Mouse (Mus musculus) lung, embryonic 14.5 days (tissue): ENCODE measurements around the gene Blm. TPM values are rescaled to one million over a fixed set of nuclear protein-coding genes. Genes with fewer than 3 reads are reported as not detected.

Source experiments
- ATAC-seq: fragments of 200-750 bp; cut with Nextera tagmentation; 2 replicates; pipeline ENCODE4 v1.8.0; 2017; ENCODE audit warnings: mild to moderate bottlenecking, moderate TSS enrichment, moderate library complexity; ENCODE audit not compliant: insufficient read depth
- DNase-seq: peaks from one replicate; pipeline ENCODE4 v3.0.0-alpha.2; 2015
- H3K27ac ChIP-seq: fragments of 300-500 bp; sonication (generic); 2 replicates; pipeline ENCODE4 v1.5.1; 2014; ENCODE audit warnings: low read depth, mild to moderate bottlenecking, moderate library complexity
- H3K27me3 ChIP-seq: fragments of 300-500 bp; sonication (generic); 2 replicates; pipeline ENCODE4 v1.6.1; 2014; ENCODE audit warnings: low read length, control low read depth; ENCODE audit not compliant: insufficient read depth
- H3K36me3 ChIP-seq: fragments of 300-500 bp; sonication (generic); 2 replicates; pipeline ENCODE4 v1.6.1; 2014; ENCODE audit warnings: control low read depth; ENCODE audit not compliant: insufficient read depth
- H3K4me1 ChIP-seq: fragments of 300-500 bp; sonication (generic); 2 replicates; pipeline ENCODE4 v1.6.1; 2014; ENCODE audit warnings: antibody characterized with exemption, control low read depth; ENCODE audit not compliant: insufficient read depth
- H3K4me2 ChIP-seq: fragments of 300-500 bp; sonication (generic); 2 replicates; pipeline ENCODE4 v1.6.1; 2014; ENCODE audit warnings: mild to moderate bottlenecking
- H3K4me3 ChIP-seq: fragments of 300-500 bp; sonication (generic); 2 replicates; pipeline ENCODE4 v1.5.1; 2014; ENCODE audit warnings: low read depth, low read length
- H3K9ac ChIP-seq: fragments of 300-500 bp; sonication (generic); 2 replicates; pipeline ENCODE4 v1.6.1; 2014
- H3K9me3 ChIP-seq: fragments of 300-500 bp; sonication (generic); 2 replicates; pipeline ENCODE4 v1.6.1; 2016; ENCODE audit warnings: low read depth, low read length, control low read depth
- CTCF ChIP-seq: IDR thresholded peaks from 2 replicates; pipeline ENCODE4 v1.5.1; 2016; ENCODE audit warnings: antibody characterized with exemption, low read depth
- WGBS: fragments of 180-500 bp; shearing (Covaris S2); extraction: QIAGEN DNeasy Blood & Tissue Kit; methylation state at CpG from one replicate; pipeline ENCODE4 v1.1.7; 2014; 5-methylcytosine and 5-hydroxymethylcytosine counted together
- polyA plus RNA-seq: library from polyadenylated mRNA; unstranded; fragments of >200 nt; fragmentation: Nextera tagmentation; extraction: Ambion mirVana; gene quantifications from 2 replicates; pipeline ENCODE4 v1.2.1, GENCODE M21; 2014

Blm gene
- polyA plus RNA-seq, 1 experiment from 2014 or later = 40.8 TPM

DNA sequence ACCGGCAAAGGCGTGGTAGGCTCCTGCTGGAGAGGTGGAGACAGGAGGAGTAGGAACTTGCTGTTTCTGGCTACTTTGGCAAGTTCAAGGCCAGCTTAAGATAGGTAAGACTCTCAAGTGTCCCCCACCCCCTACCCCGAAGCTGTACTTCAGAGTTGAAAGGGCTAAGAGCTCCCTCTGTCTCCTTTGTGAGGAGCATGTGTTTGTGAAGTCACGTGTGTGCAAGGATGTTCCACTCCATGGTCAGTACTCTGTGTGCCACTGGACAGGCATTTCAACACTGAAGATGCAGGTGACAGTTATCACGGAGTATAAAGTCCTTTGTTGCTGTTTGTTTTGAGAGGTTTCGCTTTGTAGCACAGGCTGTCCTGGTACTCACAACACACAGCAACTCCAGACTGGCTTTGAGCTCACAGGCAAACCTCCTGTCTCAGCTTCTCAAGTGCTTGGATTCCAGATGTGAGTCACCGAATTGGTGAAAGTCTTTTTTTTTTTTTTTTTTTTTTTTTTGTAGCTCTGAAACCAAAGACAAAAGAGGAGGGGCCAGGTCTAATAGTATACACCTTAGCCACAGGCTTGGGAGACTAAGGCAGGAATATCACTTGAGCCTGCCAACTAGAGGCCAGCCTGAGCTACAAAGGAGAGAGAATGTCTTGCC is 88.6 kb downstream of the Blm start:
- Histone ChIP-seq H3K4me3 (no peak overlapping the region), H3K36me3 (no peaks in the 10 kb centered on the region), H3K4me1 (peaks cover 33% of the 10 kb centered on the region), H3K9me3 (no peaks in the 10 kb centered on the region), H3K4me2 (no peak overlapping the region), H3K27me3 (no peaks in the 10 kb centered on the region), H3K27ac (peak overlapping the region; percentile 84), H3K9ac (no peak overlapping the region; the same call in 1 of the 2 replicates)
- ATAC-seq = peak; percentile 2; the same call in 1 of the 2 replicates
- TF ChIP-seq CTCF = no peak
- WGBS = 45% methylated on average over 7 of the region's 7 CpGs
- DNase-seq = no peak

DNA sequence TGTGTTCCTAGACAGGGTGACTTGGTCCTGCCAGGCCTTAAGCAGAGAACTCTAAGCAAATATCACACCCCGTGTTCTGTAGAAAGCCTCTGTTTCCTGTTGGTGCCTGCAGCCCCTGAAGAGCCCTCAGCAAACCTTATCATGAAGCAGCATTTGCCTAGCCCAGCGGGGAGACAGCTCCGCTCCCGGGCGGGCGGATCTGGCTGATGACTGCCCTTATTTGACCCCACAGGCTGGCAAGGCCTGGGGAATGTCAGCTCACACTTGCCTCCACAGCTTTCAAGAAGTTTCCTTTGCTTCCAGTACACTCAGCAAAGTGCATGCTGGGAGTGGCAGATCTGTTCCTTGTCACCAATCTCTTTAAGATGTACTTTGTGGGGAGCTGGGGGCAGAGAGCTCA is 89.4 kb downstream of the Blm start:
- no peak for TF ChIP-seq CTCF
- Histone ChIP-seq H3K9me3 (no peaks in the 10 kb centered on the region), H3K4me1 (peaks cover 33% of the 10 kb centered on the region), H3K4me2 (no peak overlapping the region), H3K27me3 (no peaks in the 10 kb centered on the region), H3K36me3 (no peaks in the 10 kb centered on the region), H3K9ac (no peak overlapping the region), H3K4me3 (no peak overlapping the region), H3K27ac (peak overlapping the region; percentile 84)
- ATAC-seq (peak; percentile 77), DNase-seq (peak; percentile 84)
- 8% methylated on average over 6 of the region's 6 CpGs for WGBS

DNA sequence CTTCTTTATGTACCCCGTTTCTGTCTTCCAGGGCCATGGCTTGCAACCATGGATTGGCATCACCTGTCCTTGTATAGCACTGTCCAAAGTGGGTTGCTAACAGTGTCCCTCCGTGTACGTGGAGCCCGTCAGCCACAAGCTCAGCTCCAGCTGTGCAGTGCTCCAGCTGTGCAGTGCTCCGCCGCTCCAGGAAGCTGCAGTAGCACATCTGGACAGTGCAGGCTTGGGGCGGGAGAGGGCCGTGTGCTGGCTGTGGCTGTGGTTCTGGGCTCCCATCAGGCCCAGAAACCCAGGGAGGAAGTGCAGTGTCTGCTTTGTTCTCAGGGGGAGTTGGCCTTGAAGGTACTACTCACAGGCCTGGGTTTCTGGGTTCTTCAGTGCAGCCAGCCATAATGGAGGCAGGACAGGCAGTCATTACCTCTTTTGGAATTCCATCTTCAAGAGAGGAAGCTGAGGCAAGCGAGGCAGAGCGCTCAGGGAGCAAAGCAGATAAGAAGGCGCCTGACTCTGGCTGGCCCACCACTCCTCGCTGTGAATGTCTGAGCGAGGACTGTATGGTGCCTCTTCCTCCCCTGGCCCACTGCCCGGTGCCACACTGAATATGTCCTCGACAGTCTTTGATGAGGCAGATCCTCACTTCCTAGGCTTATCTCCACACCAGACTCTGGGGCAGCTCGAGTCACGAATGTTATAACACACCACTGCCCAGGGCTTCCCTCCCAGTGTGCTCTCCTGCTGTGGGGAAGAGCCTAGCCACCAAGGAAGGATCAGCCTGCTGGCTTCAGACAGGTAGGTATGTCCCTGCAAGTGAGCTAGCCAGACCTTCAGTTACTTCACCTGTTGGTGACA is 90.3 kb downstream of the Blm start:
- H3K9me3 ChIP-seq = no peaks in the 10 kb centered on the region
- TF ChIP-seq CTCF = no peak
- H3K9ac ChIP-seq = peak overlapping the region; percentile 29; the same call in 1 of the 2 replicates
- peaks cover 33% of the 10 kb centered on the region for H3K4me1 ChIP-seq
- DNase-seq (peak; percentile 69), ATAC-seq (peak; percentile 60)
- H3K4me3 ChIP-seq = no peak overlapping the region
- H3K4me2 ChIP-seq = no peak overlapping the region
- no peaks in the 10 kb centered on the region for H3K27me3 ChIP-seq
- WGBS = 27% methylated on average over 17 of the region's 17 CpGs
- peak overlapping the region; percentile 84 for H3K27ac ChIP-seq
- H3K36me3 ChIP-seq = no peaks in the 10 kb centered on the region

DNA sequence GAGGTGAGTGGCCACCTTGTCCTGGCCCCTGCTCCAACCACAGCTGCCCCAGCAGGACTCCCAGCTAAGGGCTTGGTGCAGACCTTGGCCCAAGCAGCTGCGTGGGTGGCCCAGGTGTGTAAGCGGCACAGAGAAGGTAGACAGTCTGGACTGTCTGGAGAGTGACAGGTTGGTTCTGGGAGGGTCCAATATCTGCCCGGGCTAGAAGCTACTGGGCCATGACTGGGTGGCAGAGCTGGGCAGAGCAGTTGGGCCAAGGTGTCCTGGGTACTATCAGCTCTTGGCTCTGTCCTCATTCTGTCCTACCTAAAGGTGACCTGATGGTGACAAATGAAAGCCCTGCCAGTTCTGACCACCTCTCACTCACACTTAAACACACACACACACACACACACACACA is 91.8 kb downstream of the Blm start:
- ATAC-seq (no peak), DNase-seq (no peak)
- no peak overlapping the region for H3K9ac ChIP-seq
- H3K9me3 ChIP-seq = no peaks in the 10 kb centered on the region
- H3K27ac ChIP-seq = no peak overlapping the region
- H3K36me3 ChIP-seq = no peaks in the 10 kb centered on the region
- H3K4me3 ChIP-seq = no peak overlapping the region
- H3K4me2 ChIP-seq = no peak overlapping the region
- peaks cover 33% of the 10 kb centered on the region for H3K4me1 ChIP-seq
- no peaks in the 10 kb centered on the region for H3K27me3 ChIP-seq
- WGBS = 87% methylated on average over 3 of the region's 3 CpGs
- no peak for TF ChIP-seq CTCF

DNA sequence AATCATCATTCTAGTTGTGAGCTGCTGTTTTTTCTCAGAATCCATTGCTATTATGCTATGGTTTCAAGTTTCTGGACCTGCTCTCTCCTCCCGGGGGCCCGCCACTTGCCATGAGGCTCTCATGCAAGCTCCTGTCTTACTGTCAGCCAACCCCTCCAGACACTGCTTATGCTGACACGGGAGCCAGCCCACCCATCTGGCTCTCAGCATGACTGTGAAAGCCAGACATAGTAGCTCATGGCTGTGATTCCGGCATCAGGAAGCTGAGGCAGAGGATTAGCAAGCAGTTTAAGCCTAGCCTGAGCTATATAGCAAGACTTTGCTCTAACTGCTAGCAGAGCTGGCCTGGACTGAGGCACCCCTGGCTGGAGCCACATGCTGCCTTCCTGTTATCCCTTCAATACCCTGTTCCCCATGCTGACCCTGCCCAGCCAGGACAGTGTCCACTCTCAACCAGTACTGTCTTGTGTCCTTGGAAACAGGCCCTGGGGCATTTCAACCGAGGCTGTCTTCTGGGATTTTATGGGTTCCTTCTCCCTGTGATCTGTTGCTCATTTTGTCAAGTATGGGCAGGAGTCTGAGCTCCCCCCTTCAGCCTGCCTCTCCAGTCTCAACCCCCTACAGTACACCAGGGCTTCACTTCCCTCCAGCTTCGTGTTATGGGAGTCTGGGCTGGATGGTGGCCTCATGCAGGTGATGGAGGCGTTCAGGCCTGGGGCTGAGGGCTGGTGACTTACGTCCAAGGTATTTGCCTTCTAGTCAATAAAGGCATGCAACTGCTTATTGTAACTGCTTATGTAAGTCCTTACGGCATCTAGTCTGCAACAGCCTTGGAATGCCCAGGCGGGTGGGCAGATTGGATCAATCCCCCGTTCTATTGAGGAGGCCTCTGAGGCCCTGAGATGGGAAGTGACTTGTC is 92.7 kb downstream of the Blm start:
- no peak overlapping the region for H3K4me2 ChIP-seq
- no peak for TF ChIP-seq CTCF
- ATAC-seq (no peak), DNase-seq (no peak)
- H3K4me3 ChIP-seq = no peak overlapping the region
- no peaks in the 10 kb centered on the region for H3K36me3 ChIP-seq
- peaks cover 33% of the 10 kb centered on the region for H3K4me1 ChIP-seq
- H3K9me3 ChIP-seq = no peaks in the 10 kb centered on the region
- H3K27ac ChIP-seq = peak overlapping the region; percentile 30; the same call in 1 of the 2 replicates
- H3K9ac ChIP-seq = peak overlapping the region; percentile 5; the same call in 1 of the 2 replicates
- H3K27me3 ChIP-seq = no peaks in the 10 kb centered on the region
- WGBS = 57% methylated on average over 11 of the region's 11 CpGs

DNA sequence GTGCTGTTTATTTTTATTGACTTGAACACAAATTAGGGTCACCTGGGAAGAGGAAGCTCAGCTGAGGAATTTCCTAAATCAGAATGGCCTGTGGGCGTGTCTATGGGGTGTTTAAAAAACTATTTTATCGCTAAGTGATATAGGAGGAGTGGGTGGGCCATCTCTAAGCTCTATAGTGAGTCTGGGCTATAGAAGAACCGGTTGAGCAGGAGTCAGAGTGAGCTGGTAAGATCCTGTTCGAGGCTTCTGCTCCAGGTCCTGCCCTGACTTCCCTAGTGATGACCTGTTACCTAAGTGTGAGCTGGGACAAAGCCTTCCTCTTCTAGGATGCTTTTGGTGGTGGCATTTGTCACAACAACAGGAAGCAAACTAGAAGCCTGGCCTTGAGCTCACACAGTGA is 94.2 kb downstream of the Blm start:
- WGBS = 33% methylated on average over 4 of the region's 4 CpGs
- H3K9ac ChIP-seq = no peak overlapping the region
- no peak for TF ChIP-seq CTCF
- no peak overlapping the region for H3K4me3 ChIP-seq
- no peaks in the 10 kb centered on the region for H3K36me3 ChIP-seq
- H3K27ac ChIP-seq = no peak overlapping the region
- DNase-seq (peak; percentile 24), ATAC-seq (no peak)
- no peaks in the 10 kb centered on the region for H3K27me3 ChIP-seq
- H3K4me1 ChIP-seq = peaks cover 25% of the 10 kb centered on the region
- no peak overlapping the region for H3K4me2 ChIP-seq
- no peaks in the 10 kb centered on the region for H3K9me3 ChIP-seq
